Mouse (Mus musculus) hindbrain, postnatal 0 days (tissue): ENCODE measurements at regions not wholly inside any gene's neighbourhood (a gene's known extent, or its start where the extent isn't known, plus 50 kb on each side); places are given as distances from the start of the nearest gene placed in this dataset.
A peak's percentile ranks its signal among the peaks of the same experiment; 100 is the strongest.

ENCODE experiments used
- ATAC-seq: fragments of 200-750 bp; cut with Nextera tagmentation; 2 replicates; pipeline ENCODE4 v1.8.0; 2017; ENCODE audit warnings: mild to moderate bottlenecking, moderate TSS enrichment, moderate library complexity
- DNase-seq: peaks from one replicate; pipeline ENCODE4 v3.0.0-alpha.2; 2015; ENCODE audit warnings: low spot score
- H3K27ac ChIP-seq: fragments of 300-500 bp; sonication (generic); 2 replicates; pipeline ENCODE4 v1.5.1; 2014; ENCODE audit warnings: mild to moderate bottlenecking
- H3K27me3 ChIP-seq: fragments of 300-500 bp; sonication (generic); 2 replicates; pipeline ENCODE4 v1.6.1; 2014; ENCODE audit warnings: low read length, mixed read lengths; ENCODE audit not compliant: insufficient read depth
- H3K36me3 ChIP-seq: fragments of 300-500 bp; sonication (generic); 2 replicates; pipeline ENCODE4 v1.6.1; 2014; ENCODE audit warnings: low read length, mixed read lengths; ENCODE audit not compliant: insufficient read depth
- H3K4me1 ChIP-seq: fragments of 300-500 bp; sonication (generic); 2 replicates; pipeline ENCODE4 v1.6.1; 2014; ENCODE audit warnings: antibody characterized with exemption, low read length, mixed read lengths; ENCODE audit not compliant: insufficient read depth
- H3K4me2 ChIP-seq: fragments of 300-500 bp; sonication (generic); 2 replicates; pipeline ENCODE4 v1.6.1; 2014; ENCODE audit warnings: low read depth, mild to moderate bottlenecking, low read length, moderate library complexity, mixed read lengths
- H3K4me3 ChIP-seq: fragments of 300-500 bp; sonication (generic); 2 replicates; pipeline ENCODE4 v1.5.1; 2014; ENCODE audit warnings: low read length
- H3K9ac ChIP-seq: fragments of 300-500 bp; sonication (generic); replicated peaks from 2 replicates; pipeline ENCODE4 v1.6.1; 2014; ENCODE audit warnings: mild to moderate bottlenecking, low read length, moderate library complexity, mixed read lengths
- H3K9me3 ChIP-seq: fragments of 300-500 bp; sonication (generic); 2 replicates; pipeline ENCODE4 v1.6.1; 2016; ENCODE audit warnings: low read length, mixed read lengths
- CTCF ChIP-seq: IDR thresholded peaks from 2 replicates; pipeline ENCODE4 v1.5.1; 2016; ENCODE audit warnings: antibody characterized with exemption, control low read depth, low read depth
- WGBS: fragments of 180-500 bp; shearing (Covaris S2); extraction: QIAGEN DNeasy Blood & Tissue Kit; methylation state at CpG from one replicate; pipeline ENCODE4 v1.1.7; 2014; 5-methylcytosine and 5-hydroxymethylcytosine counted together

GRCm38 (mm10) chr8:37048912-37049692, 55.7 kb downstream of the AI429214 start:
- no peaks in the 10 kb centered on the region for H3K4me1 ChIP-seq
- no peak overlapping the region for H3K4me2 ChIP-seq
- WGBS: 87% methylated on average over 5 of the region's 5 CpGs
- DNase-seq (no peak), ATAC-seq (no peak)
- no peak overlapping the region for H3K9ac ChIP-seq
- H3K27me3 ChIP-seq: no peaks in the 10 kb centered on the region
- H3K4me3 ChIP-seq: no peak overlapping the region
- H3K9me3 ChIP-seq: no peaks in the 10 kb centered on the region
- no peak overlapping the region for H3K27ac ChIP-seq
- no peaks in the 10 kb centered on the region for H3K36me3 ChIP-seq
- no peak for TF ChIP-seq CTCF

GRCm38 (mm10) chr8:37049969-37050683, 56.7 kb downstream of the AI429214 start:
- no peaks in the 10 kb centered on the region for H3K27me3 ChIP-seq
- no peak overlapping the region for H3K9ac ChIP-seq
- no peak overlapping the region for H3K4me3 ChIP-seq
- H3K27ac ChIP-seq: no peak overlapping the region
- 67% methylated on average over 6 of the region's 6 CpGs for WGBS
- no peak overlapping the region for H3K4me2 ChIP-seq
- no peak for TF ChIP-seq CTCF
- H3K9me3 ChIP-seq: no peaks in the 10 kb centered on the region
- no peak for ATAC-seq
- H3K36me3 ChIP-seq: no peaks in the 10 kb centered on the region
- peak; percentile 25 for DNase-seq
- no peaks in the 10 kb centered on the region for H3K4me1 ChIP-seq

GRCm38 (mm10) chr8:37050684-37051028, 57.3 kb downstream of the AI429214 start:
- H3K4me3 ChIP-seq: no peak overlapping the region
- no peaks in the 10 kb centered on the region for H3K9me3 ChIP-seq
- no peak overlapping the region for H3K9ac ChIP-seq
- WGBS: 25% methylated on average over 1 of the region's 1 CpGs
- TF ChIP-seq CTCF: no peak
- ATAC-seq (no peak), DNase-seq (peak; percentile 30)
- no peaks in the 10 kb centered on the region for H3K27me3 ChIP-seq
- H3K4me1 ChIP-seq: no peaks in the 10 kb centered on the region
- no peak overlapping the region for H3K4me2 ChIP-seq
- H3K27ac ChIP-seq: no peak overlapping the region
- no peaks in the 10 kb centered on the region for H3K36me3 ChIP-seq

GRCm38 (mm10) chr8:37056376-37056775, 63.0 kb downstream of the AI429214 start:
- H3K27me3 ChIP-seq: no peaks in the 10 kb centered on the region
- H3K36me3 ChIP-seq: no peaks in the 10 kb centered on the region
- H3K4me2 ChIP-seq: no peak overlapping the region
- no peak overlapping the region for H3K9ac ChIP-seq
- no peak overlapping the region for H3K4me3 ChIP-seq
- ATAC-seq: no peak
- no peaks in the 10 kb centered on the region for H3K4me1 ChIP-seq
- no peak for TF ChIP-seq CTCF
- DNase-seq: no peak
- no peak overlapping the region for H3K27ac ChIP-seq
- H3K9me3 ChIP-seq: no peaks in the 10 kb centered on the region
- 84% methylated on average over 3 of the region's 3 CpGs for WGBS

- no peak for DNase-seq
- 82% methylated on average over 6 of the region's 6 CpGs for WGBS
- no peaks in the 10 kb centered on the region for H3K4me1 ChIP-seq
These were observed 65.0 kb downstream of the AI429214 start for GRCm38 (mm10) chr8:37058390-37058789.

GRCm38 (mm10) chr8:37062012-37062944, 68.9 kb downstream of the AI429214 start:
- H3K4me3 ChIP-seq: no peak overlapping the region
- WGBS: 29% methylated on average over 13 of the region's 13 CpGs
- DNase-seq (peak; percentile 91), ATAC-seq (peak; percentile 90)
- peak; percentile 97 for TF ChIP-seq CTCF
- H3K9ac ChIP-seq: no peak overlapping the region
- no peaks in the 10 kb centered on the region for H3K36me3 ChIP-seq
- H3K27me3 ChIP-seq: no peaks in the 10 kb centered on the region
- H3K9me3 ChIP-seq: no peaks in the 10 kb centered on the region
- no peaks in the 10 kb centered on the region for H3K4me1 ChIP-seq
- H3K27ac ChIP-seq: no peak overlapping the region
- no peak overlapping the region for H3K4me2 ChIP-seq

More at GRCm38 (mm10) chr8:37058390-37058789, 65.0 kb downstream of the AI429214 start:
- TF ChIP-seq CTCF: no peak
- H3K4me2 ChIP-seq: no peak overlapping the region
- no peaks in the 10 kb centered on the region for H3K27me3 ChIP-seq
- no peak for ATAC-seq
- no peak overlapping the region for H3K9ac ChIP-seq
- no peak overlapping the region for H3K4me3 ChIP-seq
- H3K36me3 ChIP-seq: no peaks in the 10 kb centered on the region
- H3K27ac ChIP-seq: no peak overlapping the region
- no peaks in the 10 kb centered on the region for H3K9me3 ChIP-seq
